Mouse (Mus musculus): ENCODE data around the gene Tmc5.

Gene Tmc5

DNA sequence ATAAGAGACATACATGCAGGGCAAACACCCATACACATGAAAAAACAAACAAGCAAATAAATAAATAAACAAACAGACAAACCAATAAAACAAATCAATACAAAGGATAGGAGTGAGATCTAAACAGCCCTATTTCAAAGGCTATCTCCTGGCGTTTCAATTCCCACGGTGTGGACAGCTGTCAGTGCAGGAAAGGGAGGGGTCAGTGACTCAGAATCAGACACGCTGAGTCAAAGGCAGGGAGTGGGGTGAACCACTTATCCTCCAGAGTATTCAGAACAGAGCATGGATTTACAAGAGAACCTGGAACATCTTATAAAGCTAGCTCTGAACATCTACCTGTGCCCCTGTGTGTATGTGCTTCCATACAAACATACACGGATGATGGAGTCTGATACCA lies 100.1 kb downstream of the Tmc5 start:
- peak; percentile 3 for DNase-seq

DNA sequence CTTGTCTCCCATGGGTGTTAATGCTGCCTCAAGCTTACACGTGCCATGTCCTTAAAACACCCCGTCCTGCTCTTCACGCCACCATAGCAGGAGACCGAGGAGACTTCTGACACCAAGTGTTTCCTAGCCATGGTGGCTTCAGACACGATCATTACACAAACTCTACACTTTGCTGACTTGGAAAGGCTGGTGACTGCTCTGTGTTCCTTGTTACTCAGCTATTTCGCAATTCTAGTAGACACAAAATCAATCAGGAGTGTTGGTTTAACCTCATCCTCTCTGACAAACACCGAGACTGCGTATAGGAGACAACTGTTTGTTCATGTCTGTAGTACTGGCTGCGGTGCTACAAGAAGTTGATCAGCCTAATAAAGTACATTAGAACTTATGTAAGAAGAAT lies 101.8 kb downstream of the Tmc5 start:
- DNase-seq = no peak

DNA sequence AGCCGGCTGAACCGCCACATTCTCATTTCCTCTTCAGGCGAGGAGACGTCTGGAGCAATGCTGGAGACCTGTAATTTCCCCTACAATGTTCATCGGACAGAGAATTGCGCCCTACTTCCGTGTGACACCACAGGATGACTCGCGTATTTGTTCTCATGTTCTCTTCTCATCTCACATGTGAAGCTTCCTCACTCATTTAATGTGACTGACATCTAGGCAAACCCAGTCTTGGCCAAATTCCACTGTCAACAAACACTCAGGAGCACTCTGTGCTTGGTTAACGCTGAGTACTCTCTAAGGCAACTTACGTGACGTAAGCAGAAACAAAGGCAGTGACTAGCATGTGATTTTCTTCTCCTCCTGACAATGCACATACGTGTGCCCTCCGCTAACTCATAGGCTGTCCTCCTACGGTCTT lies 106.1 kb downstream of the Tmc5 start:
- no peak for DNase-seq

DNA sequence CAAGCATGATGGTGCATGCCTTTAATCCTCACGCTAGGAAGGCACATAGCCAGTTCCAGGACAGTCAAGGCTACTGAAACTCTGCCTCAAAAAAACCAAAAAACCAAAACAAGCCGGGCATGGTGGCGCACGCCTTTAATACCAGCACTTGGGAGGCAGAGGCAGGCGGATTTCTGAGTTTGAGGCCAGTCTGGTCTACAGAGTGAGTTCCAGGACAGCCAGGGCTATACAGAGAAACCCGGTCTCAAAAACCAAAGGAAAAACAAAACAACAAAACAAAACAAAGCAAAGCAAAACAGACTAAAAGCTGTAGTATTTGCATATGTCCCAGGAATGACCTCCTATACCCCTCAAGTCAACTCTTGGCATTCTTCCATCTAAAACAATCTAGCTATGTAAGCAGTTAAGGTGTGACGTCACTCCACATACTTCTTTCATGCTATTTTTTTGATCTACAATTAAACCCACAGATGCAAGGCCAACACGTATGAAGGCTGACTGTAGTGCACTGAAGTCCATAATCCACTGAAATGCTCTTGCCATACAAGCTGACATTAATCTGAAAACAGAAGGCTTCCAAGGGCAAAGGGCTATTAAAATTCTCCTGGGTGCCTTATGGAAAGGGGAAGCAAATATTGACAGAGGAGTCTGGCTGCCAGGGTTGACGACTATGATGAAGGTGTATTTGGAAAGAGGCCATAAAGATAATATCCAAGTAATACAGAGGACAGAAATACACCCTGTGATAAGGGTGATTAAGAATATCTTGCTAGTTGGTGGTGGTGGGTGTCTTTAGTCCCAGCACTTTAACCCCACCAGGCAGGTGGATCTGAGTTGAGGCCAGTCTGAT lies 107.1 kb downstream of the Tmc5 start:
- peak; percentile 51 for DNase-seq

DNA sequence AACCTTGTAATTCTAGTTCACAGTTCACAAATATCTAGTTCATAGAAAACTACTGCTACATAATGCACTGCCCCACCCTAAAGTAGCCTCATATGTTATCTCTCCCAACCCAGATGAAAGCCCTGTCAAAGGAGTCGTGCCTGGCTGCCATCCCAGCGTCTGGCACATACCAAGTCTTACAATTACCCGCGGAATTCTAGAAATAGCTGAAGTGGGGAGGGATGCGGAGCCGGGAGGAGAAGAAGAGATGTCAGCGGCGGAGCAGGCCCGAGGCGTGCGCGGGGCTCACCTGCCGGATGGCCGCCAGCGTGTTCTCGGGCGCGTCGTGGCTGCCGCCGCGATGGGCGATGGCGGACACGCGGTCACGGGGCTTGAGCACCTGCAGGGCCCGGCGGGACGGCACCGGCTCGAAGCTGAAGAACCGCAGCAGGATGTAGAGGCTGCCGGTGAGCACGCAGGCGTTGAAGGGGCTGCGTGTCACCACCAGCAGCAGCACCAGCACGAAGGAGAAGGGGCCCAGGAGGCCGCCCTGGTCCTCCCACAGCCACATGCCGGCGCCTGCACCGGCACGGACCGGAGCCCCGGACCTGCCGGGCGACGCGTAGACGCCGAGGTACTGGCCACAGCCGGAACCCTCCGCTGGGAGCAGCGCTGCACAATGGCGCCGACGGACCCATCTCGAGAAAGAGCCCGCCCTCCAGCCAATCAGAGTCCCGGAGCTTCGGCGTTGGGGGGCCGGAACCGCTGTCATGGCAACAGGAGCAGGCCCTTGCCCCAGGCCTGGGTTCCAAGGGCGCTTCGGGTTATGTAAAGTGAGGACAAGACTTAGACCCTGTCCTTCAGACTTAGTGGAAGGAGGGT lies 108.2 kb downstream of the Tmc5 start, which contains the start of gene Gde1:
Gde1 (minus strand) TSS at position 678 of the 861 bp plus-strand sequence.
- peak; percentile 93 for DNase-seq

DNA sequence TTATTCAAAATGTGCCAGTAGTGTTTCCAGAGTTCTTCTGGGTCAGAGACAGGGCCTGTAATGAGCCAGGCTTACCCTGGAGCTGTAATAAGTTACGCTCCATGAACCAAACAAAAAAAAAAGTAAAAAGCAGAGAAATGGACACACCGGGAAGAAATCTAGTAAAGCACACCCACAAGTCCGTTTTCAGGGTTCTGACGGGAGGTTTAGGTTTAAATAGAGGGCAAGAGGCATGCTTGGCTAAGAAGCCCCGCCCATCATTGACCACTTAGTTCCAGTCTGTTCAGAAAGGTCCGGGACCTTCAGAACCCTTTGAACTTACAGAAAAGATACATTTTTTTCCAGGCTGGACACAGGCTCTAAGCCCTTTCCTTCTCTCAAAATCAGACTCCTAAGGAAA lies 109.0 kb downstream of the Tmc5 start:
- DNase-seq = no peak

DNA sequence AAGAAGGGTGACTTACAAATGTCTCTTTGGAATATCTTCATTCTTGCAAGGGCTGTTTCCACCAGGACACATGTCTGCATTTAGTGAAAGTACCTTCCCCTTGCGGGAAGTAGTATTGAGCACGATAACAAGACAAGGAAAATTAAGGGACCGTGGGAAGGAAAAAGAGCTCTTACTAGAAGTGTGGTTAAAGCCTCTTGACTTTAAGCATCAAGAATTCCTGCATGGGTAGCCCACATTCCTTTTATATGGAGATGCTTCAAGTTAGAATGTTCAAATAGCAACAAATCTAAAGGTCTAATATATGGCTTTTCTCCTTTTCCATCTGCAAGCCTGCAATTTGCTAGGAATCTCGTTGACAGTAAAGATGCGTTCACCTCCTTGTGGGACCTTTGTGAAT lies 109.4 kb downstream of the Tmc5 start:
- DNase-seq = peak; percentile 41

DNA sequence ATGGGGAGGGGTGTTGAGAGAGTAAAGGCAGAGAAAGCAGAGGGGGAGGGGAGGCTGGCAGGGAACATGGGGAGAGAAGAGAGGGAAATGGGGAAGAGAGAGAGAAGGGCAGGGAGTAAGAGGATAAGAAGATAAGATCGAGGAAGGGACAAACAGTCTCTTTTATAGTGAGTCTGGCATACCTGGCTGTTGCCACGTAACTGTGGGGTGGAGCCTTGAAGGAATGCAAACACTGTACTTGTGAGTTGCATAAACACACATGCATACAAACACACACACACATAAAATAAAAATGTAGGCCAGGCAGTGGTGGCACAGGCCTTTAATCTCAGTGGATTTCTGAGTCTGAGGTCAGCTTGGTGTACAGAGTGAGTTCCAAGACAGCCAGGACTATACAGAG lies 110.1 kb downstream of the Tmc5 start:
- peak; percentile 33 for DNase-seq

DNA sequence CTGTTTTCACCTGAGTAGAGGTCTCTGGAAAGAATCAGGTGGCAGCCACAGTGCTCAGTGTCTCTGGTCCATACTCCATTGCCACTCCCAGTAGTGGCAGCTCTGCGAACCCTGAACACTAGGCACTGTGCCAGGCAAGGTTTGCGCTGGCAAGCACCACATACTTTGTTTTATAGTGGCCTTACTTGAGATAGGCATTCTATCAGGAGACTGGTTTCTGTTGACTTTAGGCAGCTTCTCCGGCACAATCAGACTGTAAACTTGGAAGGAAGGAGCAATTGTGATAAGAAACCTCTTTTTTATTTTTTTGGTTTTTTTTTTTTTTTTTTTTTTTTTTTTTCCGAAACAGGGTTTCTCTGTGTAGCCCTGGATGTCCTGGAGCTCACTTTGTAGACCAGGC lies 110.9 kb downstream of the Tmc5 start:
- peak; percentile 35 for DNase-seq

DNA sequence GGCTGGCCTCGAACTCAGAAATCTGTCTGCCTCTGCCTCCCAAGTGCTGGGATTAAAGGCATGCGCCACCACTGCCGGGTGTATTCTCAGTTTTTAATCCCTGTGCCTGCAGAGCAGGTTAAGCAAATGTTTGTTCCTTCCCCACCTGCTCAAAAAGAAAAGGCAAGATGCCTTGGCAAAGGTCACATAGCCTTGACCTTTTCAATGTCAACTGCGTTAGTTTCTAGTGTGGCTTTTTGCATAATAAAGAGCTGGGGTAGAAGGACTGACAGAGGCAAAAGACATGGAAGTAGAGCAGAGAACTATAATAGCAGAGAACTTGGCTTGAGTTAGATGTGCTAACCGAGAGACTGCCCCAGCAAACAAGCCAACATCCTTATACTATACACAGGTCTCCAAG lies 113.7 kb downstream of the Tmc5 start:
- no peak for DNase-seq

DNA sequence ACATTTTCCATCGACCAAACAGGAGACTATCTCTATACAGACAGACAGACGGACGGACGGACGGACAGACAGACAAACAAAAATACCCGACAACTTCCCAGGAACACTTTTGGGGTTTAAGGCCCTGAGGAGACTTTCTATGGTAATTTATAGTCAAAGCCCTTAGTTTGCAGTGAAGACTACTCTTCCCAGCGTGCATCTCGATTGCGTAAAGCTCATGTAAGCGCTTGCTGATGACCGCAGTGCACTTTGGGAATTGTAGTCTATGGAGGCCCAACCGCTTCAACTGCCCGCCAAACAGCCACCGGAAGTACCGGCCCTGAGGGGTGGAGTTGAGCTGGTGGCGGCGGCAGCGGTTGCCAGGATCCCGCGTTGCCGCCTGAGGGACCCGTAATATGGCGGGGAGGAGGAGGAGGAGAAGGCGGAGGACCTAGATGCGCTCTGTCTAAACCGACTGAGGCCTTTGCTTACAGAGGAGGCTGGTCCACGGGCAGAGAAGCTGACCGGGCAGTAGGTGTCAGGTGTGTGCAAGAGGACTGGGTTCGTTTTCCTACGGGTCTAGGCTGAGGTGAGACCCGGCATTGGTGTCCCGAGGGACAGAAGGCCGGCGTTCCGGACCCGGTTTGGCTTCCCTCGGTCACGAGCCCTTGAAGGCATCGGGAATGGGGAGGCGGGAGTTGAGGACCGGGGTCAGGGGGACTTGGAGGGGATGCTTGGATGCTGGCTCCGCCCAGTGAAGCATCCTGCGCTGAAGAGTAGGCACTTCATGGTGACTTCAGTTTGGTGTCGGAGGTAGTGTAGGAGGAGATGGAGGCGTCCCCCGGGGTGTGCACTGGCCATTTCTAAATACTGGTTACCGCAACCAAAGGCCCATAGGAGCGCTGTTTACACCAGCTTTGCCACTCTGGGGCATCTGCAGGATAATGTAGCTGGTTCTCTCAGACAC lies 115.4 kb downstream of the Tmc5 start, which contains the start of gene Ccp110:
Ccp110 (plus strand) TSS at position 325 of the 946 bp plus-strand sequence.
- DNase-seq = peak; percentile 96

DNA sequence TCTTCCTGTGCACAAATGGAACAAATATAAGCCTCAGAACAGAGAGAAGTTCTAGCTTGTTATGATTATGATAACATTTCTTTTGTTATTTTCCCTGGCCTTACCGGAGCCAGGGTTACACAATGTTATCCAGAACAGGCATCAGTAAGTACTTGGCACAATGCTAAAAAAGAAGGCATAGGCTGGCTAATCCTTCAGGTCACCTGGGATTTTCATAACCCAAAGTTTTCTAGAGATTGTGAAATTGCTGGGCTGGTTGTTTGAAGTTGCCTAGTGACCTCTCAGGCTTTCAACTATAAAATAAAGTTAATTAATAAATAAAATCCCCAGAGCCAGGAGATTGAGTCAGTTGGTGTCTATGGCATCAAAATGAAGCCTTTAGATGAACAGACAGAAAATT lies 117.8 kb downstream of the Tmc5 start:
- DNase-seq = no peak

DNA sequence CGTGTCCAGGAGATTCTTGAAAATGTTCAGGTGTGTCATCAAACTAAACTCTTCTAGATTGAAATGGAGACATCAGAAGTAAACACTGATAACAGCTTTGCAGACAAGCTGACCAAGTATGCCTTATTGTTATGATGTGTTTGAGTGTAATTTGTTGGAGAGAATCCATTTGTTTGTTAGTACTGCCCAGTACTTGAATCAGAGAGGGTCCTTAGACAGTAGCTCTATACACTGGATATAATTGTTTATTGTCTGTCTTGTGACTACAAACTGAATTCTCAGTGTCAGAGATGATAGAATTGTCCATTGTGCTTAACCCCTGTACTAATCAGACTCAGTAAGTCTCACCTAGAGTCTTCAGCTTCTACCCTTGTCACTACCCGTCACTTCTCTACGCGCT lies 121.0 kb downstream of the Tmc5 start:
- DNase-seq = no peak

DNA sequence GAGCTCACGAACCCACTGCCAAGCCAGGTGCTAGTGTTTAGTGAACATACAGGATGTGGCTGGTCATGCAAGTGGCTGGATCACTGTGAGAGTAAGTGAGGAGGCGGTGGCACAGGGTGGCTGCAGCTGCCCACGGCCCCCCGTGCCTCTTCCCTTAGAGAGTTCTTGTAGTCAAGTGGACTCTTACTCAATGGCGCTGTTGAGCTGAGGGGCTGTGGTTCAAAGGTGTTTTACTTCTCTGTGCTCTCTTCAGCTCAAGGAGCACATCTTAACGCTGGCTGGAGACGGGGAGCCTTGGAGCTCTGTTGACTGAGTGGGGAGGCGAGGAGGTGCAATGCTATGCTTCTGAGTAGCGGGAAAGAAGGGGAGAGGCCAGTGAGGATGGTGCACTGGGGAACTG lies 126.8 kb downstream of the Tmc5 start:
- DNase-seq = no peak
